Mouse (Mus musculus) liver, adult (tissue): Measurements from ENCODE around the gene Ccdc71.

Experiments
- GATA4 ChIP-seq: IDR thresholded peaks from 2 replicates; pipeline ENCODE4 v1.6.1; 2014; ENCODE audit warnings: mild to moderate bottlenecking, low read length; ENCODE audit not compliant: insufficient replicate concordance

Ccdc71 gene

GRCm38 (mm10) chr9:108452291-108452906, 7.9 kb upstream of the Ccdc71 start:
- TF ChIP-seq GATA4: no peak

- no peak for TF ChIP-seq GATA4
Measured at GRCm38 (mm10) chr9:108452911-108453310, 7.4 kb upstream of the Ccdc71 start.

- no peak for TF ChIP-seq GATA4
Measured at GRCm38 (mm10) chr9:108453458-108453857, 6.9 kb upstream of the Ccdc71 start.

GRCm38 (mm10) chr9:108454429-108454828, 5.9 kb upstream of the Ccdc71 start:
- no peak for TF ChIP-seq GATA4

GRCm38 (mm10) chr9:108455747-108456571, 4.4 kb upstream of the Ccdc71 start:
- TF ChIP-seq GATA4: no peak

- TF ChIP-seq GATA4: no peak
Measured at GRCm38 (mm10) chr9:108456953-108457352, 3.4 kb upstream of the Ccdc71 start.

GRCm38 (mm10) chr9:108459939-108460318, 398 bp upstream of the Ccdc71 start:
- TF ChIP-seq GATA4: no peak

- no peak for TF ChIP-seq GATA4
Measured at GRCm38 (mm10) chr9:108461181-108461631, 879 bp downstream of the Ccdc71 start, which contains the start of gene Klhdc8b. TSS of gene Klhdc8b (minus strand) at chr9:108461581.

- no peak for TF ChIP-seq GATA4
Measured at GRCm38 (mm10) chr9:108461675-108462074, 1.3 kb downstream of the Ccdc71 start.

GRCm38 (mm10) chr9:108462192-108462591, 1.9 kb downstream of the Ccdc71 start:
- no peak for TF ChIP-seq GATA4

- TF ChIP-seq GATA4: no peak
Measured at GRCm38 (mm10) chr9:108463713-108464112, 3.4 kb downstream of the Ccdc71 start.

- TF ChIP-seq GATA4: no peak
Measured at GRCm38 (mm10) chr9:108466219-108466618, 5.9 kb downstream of the Ccdc71 start.

- no peak for TF ChIP-seq GATA4
Measured at GRCm38 (mm10) chr9:108469430-108469829, 9.1 kb downstream of the Ccdc71 start.

GRCm38 (mm10) chr9:108469845-108470244, 9.5 kb downstream of the Ccdc71 start:
- no peak for TF ChIP-seq GATA4

GRCm38 (mm10) chr9:108474528-108474927, 14.2 kb downstream of the Ccdc71 start:
- TF ChIP-seq GATA4: no peak

- peak; percentile 26; the same call in 1 of the 2 replicates for TF ChIP-seq GATA4
Measured at GRCm38 (mm10) chr9:108478638-108479156, 18.4 kb downstream of the Ccdc71 start.
